Mouse (Mus musculus) regulatory T cell (primary cell): ENCODE results near the gene Unc79.

Experiments
- in situ Hi-C: fragments of 300-600 bp; cut with MboI, MseI; formaldehyde crosslinking; loops from one replicate; pipeline ENCODE4 v1.15.1; 2025; ENCODE audit warnings: high pct_unique_total_duplicates

The Unc79 gene

GRCm38 (mm10) chr12:103040136-103040535 lies 91.5 kb downstream of the Unc79 start:
- in situ Hi-C loops: no loop called here

GRCm38 (mm10) chr12:103041401-103041800 lies 92.7 kb downstream of the Unc79 start:
- in situ Hi-C loops: no loop called here

GRCm38 (mm10) chr12:103042711-103043110 lies 94.1 kb downstream of the Unc79 start:
- in situ Hi-C loops: no loop called here

GRCm38 (mm10) chr12:103044422-103044821 lies 95.8 kb downstream of the Unc79 start:
- in situ Hi-C loops: no loop called here

GRCm38 (mm10) chr12:103049865-103050264 lies 101.2 kb downstream of the Unc79 start:
- in situ Hi-C loops: no loop called here

GRCm38 (mm10) chr12:103059321-103060053 lies 110.8 kb downstream of the Unc79 start:
- in situ Hi-C loops: loop anchor here (10.0 kb wide), 1 partner anchor 275 kb away; no protein-coding TSS in a partner anchor

- in situ Hi-C loops: loop anchor here (10.0 kb wide), 1 partner anchor 276 kb away; no protein-coding TSS in a partner anchor
Observed at GRCm38 (mm10) chr12:103060791-103061190, 112.1 kb downstream of the Unc79 start.

- in situ Hi-C loops: loop anchor here (10.0 kb wide), 1 partner anchor 277 kb away; no protein-coding TSS in a partner anchor
Observed at GRCm38 (mm10) chr12:103062133-103062532, 113.5 kb downstream of the Unc79 start.

GRCm38 (mm10) chr12:103064944-103065343 lies 116.3 kb downstream of the Unc79 start:
- in situ Hi-C loops: loop anchor here (10.0 kb wide), 1 partner anchor 280 kb away; no protein-coding TSS in a partner anchor

- in situ Hi-C loops: loop anchor here (10.0 kb wide), 1 partner anchor 283 kb away; no protein-coding TSS in a partner anchor
Observed at GRCm38 (mm10) chr12:103068161-103068560, 119.5 kb downstream of the Unc79 start.

- in situ Hi-C loops: loop anchor here (10.0 kb wide), 1 partner anchor 285 kb away; no protein-coding TSS in a partner anchor
Observed at GRCm38 (mm10) chr12:103069565-103069964, 120.9 kb downstream of the Unc79 start.

- in situ Hi-C loops: no loop called here
Observed at GRCm38 (mm10) chr12:103073953-103074352, 125.3 kb downstream of the Unc79 start.

- in situ Hi-C loops: no loop called here
Observed at GRCm38 (mm10) chr12:103078751-103079150, 130.1 kb downstream of the Unc79 start.

- in situ Hi-C loops: no loop called here
Observed at GRCm38 (mm10) chr12:103080055-103080454, 131.4 kb downstream of the Unc79 start.

GRCm38 (mm10) chr12:103091831-103092230 lies 143.2 kb downstream of the Unc79 start:
- in situ Hi-C loops: loop anchor here (10.0 kb wide), 1 partner anchor 1227 kb away; no protein-coding TSS in a partner anchor

GRCm38 (mm10) chr12:103095160-103095559 lies 146.5 kb downstream of the Unc79 start:
- in situ Hi-C loops: loop anchor here (10.0 kb wide), 1 partner anchor 1230 kb away; no protein-coding TSS in a partner anchor

GRCm38 (mm10) chr12:103099185-103099584 lies 150.5 kb downstream of the Unc79 start:
- in situ Hi-C loops: loop anchor here (10.0 kb wide), 1 partner anchor 1234 kb away; no protein-coding TSS in a partner anchor

- in situ Hi-C loops: no loop called here
Observed at GRCm38 (mm10) chr12:103100088-103100487, 151.4 kb downstream of the Unc79 start.

- in situ Hi-C loops: no loop called here
Observed at GRCm38 (mm10) chr12:103103041-103103440, 154.4 kb downstream of the Unc79 start.

- in situ Hi-C loops: no loop called here
Observed at GRCm38 (mm10) chr12:103103601-103104000, 154.9 kb downstream of the Unc79 start.

GRCm38 (mm10) chr12:103109301-103109700 lies 160.6 kb downstream of the Unc79 start:
- in situ Hi-C loops: no loop called here

- in situ Hi-C loops: no loop called here
Observed at GRCm38 (mm10) chr12:103116639-103117038, 168.0 kb downstream of the Unc79 start.
